Mouse (Mus musculus) retina, adult 2 months (tissue): ENCODE results near the gene Aff4.

ENCODE experiments used
- DNase-seq: peaks from one replicate; pipeline ENCODE4 v3.0.0-alpha.2; 2012; ENCODE audit warnings: low read depth, low spot score

The Aff4 gene

DNA sequence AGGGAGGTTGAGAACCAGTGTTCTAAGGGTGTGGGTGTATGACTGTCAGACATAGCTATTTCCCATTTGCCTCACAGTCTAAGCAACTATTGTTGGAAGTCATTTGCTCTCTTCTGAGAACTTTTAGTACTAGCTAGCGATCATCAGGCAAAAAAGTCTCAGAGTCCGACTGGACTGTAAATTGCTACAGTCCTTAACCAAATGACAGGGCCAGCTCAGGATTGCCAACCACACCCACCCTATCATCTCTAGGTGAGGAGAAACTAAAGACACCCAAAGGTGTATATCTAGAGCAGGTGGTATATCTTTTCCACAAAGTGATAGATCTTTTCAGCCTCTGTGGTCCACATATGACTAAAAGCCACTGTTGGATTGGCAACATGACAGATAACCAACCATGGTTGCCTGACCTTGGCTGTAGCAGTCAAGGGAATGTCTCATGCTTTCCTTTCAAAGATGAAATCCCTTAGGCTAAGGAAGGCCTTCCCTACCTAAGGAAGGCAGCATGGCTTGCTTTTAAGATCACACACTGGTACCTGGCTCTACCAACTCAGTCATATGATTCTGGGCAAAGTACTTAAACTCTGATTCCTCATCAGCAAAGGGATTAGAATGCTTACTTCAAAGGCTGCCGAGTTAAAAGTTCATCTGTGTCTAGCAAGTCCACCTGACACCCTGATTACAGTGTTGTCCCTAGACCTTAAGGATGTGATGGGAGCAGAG, 77.5 kb downstream of the Aff4 start:
- no peak for DNase-seq

DNA sequence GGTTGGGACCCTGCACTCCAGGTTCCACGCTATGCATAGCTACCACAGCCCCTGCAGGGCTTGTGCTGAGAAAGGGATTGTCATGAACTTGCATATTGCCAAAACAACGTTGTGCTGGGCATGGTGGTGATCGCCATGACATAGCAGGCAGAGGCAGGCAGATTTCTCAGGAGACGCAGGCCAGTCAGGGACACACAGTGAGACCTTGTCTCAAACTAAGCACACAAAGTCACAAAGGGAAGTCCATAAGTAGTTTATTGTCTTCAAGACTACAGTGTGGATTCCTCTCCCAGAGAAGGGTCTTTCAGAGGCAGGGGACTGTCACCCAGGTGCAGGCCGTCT, 78.1 kb downstream of the Aff4 start:
- DNase-seq, result no peak

DNA sequence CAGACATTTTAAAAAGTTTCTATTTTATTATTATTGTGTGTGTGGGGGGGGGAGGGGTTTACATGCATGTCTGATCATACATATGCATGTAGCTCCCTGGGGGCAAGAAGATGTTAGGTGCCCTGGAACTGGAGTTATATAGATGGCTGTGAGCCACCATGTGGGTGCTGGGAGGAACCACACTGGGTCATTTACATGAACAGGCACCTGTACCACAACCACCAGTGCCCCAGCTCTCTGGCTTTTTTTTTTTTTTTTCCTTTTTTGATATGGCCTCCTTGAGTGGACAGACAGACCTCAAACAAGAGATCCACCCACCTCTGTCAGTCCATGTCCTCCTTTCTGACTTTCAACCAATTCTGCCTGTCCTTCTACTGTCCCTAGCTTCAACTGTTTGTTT, 78.5 kb downstream of the Aff4 start:
- no peak for DNase-seq

DNA sequence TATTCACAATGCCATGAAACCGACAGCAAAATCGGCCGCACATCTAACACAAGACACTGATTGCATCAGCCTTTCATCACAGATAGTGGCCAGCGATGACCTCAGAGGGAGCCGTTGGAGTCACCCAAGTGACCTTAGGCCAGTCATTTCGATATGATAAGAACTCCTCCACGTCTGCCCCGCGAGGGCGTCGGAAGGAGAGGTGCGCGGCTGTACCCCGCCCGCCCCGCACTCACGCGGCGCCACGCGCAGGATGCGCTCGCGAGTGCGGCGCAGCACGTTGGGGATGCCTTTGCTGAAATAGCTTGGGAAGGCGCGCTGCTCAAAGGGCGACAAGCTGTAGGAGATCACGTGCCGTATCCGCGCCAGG, 79.7 kb downstream of the Aff4 start:
- DNase-seq, result no peak

DNA sequence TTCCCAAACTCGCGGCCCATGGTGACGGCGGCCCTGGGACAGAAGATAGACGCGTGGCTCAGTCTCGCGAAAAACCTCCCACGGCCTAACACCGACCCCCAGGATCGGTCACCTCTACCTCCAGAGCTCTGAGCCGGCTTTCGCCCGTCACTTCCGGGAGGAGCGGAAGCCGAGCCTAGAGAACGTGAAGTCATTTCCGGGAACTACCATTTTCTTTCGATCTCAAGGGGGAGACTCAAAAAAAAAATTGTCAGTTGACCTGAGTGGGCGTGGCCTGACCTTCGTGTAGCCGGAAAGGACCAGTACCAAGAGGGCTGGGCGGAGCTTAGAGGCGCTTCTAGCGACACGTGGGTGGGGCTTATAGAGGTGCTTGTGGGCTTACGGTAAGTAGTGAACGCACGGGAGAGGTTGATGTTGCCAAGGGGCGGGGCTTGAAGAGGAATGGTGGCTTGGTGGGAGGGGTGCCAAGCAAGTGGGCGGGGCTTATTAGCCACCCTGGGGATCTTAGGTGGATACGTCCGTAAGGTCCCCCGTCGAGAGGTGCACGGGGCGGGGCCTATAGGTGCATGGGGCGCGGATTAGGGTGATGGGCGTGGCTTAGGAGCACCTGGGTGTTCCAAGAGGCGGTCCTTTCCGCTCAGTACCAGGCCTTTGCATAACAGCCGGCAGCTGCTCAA, 80.2 kb downstream of the Aff4 start, which contains the start of the genes Uqcrq and Gdf9:
Gene Uqcrq, minus strand, starts transcription at position 162 of the 677 bp plus-strand sequence.
Gene Gdf9, plus strand, starts transcription at position 354 of the 677 bp plus-strand sequence.
- peak; percentile 100 for DNase-seq

DNA sequence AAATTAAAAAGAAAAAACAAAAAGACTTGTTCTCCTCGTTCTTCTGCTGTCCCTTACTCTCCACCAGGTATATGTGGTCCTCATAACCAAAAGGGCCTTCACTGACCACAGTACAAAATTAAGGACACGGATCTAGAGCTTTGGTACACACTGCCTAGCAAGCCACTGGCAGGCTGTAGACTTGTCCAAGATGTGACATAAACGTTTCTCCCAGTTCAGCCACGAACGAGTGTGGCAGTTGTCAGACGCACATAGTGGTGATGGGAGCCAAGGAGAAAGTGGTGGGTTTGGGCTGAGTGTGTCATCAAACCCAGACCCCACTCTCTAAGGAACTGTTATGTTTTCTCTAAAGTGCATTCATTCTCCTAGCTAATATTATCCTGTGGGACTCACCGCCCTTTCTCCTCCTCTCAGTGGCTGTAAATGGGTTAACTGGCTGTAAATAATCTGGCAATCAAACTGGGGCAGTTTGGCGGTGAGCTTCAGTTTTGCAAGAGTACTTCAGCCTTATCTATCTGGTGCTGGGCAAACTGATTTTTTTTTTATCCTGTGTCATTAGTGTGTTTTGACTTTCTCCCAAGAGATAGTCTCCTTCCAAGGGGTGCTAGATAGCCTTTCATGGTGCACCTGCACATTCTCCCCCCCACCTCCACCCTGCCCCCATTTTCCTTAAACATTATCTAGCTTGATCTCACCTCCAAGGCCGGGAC, 80.9 kb downstream of the Aff4 start:
- no peak for DNase-seq

DNA sequence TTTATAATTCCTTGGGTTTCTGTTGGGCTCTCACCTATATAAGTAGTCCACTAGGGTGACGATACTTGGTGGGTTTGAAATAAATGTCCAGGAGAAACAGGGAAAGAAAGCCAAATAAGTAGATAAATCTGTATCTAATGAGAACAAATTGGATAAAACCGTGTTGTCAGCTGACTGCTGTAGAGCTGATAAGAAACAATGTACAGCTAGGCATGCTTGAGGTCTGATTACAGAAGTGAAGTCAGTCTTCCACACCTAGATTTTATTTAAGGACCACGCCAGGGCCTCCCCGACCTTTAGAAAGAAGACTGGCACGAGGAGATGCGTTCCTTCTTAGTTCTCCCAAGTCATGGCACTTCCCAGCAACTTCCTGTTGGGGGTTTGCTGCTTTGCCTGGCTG, 82.4 kb downstream of the Aff4 start:
- no peak for DNase-seq

DNA sequence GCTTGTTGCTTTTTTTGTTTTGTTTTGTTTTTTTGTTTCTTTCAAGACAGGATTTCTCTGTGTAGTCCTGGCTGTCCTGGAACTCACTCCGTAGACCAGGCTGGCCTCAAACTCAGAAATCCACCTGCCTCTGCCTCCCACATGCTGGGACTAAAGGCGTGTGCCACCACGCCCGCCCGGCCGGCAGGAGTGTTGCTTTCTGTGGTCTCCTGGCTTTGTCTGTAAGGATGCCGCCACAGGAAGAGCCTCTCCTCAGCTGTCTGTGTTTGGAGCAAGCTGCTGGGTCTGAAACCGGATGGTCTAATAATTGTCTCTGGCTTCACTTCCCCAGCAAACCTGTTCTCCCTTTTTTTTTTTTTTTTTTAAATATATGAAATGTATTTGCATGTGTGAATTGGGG, 84.9 kb downstream of the Aff4 start:
- DNase-seq, result no peak

DNA sequence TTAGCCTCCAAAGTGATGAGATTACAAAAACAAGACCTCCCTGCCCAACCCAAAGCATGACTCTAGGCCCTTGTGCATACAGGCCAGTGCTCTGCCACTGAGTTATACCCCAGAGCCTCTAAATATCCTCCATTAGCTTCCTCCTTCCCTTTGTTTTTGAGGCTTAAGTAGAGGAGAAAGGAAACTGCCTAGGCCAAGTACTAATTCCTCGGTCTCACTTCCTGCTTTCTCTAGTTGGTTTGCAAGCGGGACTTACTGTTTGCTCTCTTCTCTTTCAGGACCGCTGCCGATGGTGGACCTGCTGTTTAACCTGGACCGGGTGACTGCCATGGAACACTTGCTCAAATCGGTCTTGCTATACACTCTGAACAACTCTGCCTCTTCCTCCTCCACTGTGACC, 85.7 kb downstream of the Aff4 start:
- no peak for DNase-seq

DNA sequence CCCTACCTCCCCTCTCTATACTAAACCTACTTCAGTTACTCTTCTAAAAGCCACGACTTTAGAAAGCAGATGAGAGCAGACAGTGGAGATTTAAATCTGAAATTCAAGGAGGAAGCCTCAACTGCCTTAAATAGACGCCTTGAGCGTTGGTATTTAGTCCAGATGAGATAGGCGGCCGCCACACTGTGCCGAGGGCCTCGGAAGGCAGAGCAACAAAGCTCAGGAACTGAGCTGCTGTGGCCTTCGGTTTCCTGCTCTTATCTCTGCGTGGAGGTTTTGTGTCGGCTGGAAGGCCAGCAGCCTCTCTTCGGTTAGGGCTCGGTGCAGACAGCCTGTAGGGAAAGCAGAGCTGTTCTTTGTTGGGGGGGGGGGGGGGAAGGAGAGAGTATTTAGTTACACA, 91.3 kb downstream of the Aff4 start:
- DNase-seq, result no peak

DNA sequence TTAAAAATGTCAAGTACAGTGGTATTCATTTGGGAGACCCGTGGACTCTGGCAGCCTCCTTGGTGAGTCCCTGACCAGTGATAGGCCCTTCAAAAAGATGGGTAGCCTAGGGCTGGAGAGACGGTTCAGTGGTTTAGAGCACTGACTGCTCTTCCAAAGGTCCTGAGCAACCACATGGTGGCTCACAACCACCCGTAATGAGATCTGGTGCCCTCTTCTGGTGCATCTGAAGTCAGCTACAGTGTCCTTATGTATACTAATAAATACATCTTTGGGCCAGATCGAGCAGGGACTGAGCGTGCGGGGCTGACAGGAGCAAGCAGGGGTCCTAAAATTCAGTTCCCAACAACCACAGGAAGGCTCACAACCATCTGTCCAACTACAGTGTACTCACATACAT, 93.2 kb downstream of the Aff4 start:
- no peak for DNase-seq

DNA sequence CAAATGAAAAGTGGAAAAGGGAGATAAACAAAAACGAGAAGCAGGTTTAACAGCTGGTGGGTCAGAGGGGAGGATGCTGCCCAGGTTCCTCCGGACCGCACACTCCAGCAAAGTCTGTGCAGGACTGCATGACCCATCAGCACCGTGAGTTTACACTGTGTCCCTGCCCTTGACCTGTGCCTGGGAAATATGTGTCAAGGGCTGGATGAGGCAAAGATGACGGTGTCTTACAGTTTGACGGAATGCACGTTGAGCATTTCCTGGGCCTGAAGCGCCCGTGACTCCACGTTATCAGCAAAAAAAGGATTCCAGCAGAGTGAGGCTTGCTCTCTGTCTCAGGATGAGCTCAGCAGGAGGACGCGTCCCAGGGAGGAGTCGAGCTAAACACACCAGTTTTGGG, 94.9 kb downstream of the Aff4 start:
- no peak for DNase-seq

DNA sequence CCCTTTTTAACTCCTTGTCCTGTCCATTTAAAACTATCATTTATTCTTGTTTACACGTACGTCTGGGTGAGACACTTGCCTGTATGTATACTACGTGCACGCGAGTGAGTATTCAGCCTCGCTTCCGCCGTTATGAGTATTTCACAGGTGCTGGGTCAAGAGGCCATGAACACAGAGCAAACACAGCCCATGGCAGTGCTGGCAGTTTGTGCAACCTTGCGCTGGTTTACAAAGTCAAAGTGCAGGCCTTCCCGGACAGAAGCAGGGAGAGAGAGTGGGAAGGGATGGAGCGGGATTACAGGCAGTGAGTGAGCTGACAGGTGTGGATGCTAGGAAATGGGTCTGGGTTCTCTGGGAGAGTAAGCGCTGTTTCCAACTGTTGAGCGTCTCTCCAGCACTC, 95.5 kb downstream of the Aff4 start:
- no peak for DNase-seq

DNA sequence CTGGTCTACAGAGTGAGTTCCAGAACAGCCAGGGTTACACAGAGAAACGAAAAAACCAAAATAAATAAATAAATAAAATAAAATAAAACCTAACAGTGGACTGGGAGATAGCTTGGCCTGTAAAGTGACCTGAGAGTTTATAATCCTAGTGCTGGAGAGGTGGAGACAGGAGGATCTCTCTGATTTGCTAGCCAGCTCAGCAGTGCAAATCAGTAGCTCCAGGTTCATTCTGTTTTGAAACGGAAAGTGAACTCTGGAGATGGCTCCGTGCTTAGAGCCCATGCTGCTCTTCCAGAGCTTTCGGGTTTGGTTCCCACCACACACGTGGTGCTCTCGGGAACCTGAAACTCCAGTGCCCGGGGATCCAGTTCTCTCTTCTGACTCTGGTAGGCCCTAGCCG, 97.4 kb downstream of the Aff4 start:
- no peak for DNase-seq

DNA sequence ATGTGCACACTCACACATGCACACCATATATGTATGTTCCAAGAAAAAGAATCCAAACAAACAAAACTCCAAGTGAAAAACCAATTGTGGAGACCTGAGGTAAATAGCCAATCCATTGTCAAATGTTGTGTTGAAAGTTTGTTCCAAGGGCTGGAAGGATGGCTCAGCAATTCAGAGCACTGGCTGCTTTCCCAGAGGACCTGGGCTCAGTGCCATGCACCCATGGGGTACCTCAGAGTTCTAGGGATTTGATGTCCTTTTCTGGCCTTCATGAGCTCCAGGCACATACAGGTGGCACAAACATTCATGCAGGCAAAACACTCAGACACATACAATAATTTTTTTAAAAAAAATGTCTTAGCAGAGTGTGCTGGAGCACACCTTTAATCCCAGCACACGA, 97.9 kb downstream of the Aff4 start:
- no peak for DNase-seq

DNA sequence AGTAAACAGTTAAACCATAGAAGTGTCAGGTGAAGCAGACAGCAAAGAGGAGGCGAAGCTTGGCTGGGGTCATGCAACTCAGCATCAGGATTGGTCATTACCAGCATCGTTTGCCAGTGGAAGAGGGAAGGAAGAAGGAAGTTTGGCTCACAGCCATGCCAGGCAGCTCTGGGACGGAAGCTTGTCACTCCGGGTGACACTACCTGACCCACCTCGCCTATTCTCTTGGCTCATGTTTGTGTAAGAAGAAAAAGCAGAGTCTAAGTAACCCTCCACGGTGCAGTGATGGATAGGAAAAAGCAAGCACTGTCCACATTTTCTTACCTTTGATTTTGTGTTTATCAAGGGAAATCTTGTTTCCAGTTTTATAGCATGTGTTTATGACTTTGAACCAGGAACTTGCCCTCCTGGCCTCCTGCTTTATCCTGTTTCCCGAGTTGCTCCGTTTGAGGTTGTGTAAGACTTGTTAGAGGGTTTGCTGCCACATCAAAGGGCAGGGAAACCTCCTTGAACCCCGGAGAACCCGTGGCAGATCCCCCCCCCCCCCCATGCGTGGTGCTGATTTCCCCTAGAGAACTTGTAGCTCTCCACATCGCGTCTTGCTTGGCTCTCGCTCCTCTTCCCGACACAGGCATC, 99.6 kb downstream of the Aff4 start:
- no peak for DNase-seq

DNA sequence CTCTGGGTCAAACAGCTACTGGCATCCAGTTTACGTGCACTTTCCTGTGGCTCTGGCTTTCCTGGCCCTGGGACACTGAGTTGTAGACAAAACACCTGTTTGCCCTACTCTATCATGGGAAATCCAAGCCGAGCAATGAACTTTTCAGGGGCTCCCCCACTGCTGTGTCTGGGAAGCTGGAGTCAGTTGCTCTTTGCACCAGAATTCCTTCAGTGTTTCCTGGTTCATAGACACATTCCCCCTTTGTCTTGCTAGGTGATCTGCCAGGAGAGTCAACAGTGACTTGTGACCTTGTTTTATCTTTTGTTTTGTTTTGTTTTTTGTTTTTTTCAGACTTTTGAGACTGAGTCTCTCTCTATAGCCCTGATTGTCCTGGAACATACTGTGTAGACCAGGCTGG, 100.7 kb downstream of the Aff4 start:
- no peak for DNase-seq

DNA sequence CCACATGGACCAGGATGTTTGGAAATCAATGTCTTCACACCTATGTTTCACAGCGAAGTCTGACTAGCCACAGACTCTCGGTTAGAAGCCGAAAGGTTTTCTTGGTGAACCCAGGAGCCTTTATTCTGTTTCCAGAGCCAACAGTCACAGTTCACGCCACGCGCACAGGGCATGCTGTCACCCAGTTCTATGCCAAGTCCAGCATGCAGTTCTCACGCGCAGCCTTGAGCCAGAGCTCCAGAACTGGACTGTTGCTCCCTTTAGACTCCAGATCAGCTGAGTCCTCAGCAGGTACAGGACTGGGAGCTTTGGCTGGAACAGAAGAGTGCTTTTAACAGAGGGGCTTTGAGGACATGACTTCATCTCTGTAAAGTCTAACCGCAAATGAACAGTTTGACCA, 101.8 kb downstream of the Aff4 start:
- DNase-seq, result no peak

DNA sequence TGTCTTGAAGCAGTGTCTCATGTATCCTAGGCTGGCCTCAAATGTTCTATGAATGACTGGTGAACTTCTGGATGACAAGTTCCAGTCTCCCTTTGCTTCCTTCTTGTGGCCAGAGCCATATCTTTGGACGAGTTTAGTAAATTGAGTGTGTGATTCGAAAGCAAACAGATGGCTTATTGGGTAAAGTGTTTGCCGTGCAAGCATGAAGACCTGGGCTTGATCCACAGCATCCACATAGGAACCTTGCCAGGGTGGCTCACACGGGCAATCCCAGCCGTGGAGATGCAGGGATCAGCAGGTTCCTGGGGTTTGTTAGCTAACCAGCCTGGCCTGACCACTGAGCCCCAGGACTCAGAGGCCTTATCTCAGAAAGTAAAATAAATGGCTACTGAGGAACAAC, 102.4 kb downstream of the Aff4 start:
- DNase-seq, result no peak

DNA sequence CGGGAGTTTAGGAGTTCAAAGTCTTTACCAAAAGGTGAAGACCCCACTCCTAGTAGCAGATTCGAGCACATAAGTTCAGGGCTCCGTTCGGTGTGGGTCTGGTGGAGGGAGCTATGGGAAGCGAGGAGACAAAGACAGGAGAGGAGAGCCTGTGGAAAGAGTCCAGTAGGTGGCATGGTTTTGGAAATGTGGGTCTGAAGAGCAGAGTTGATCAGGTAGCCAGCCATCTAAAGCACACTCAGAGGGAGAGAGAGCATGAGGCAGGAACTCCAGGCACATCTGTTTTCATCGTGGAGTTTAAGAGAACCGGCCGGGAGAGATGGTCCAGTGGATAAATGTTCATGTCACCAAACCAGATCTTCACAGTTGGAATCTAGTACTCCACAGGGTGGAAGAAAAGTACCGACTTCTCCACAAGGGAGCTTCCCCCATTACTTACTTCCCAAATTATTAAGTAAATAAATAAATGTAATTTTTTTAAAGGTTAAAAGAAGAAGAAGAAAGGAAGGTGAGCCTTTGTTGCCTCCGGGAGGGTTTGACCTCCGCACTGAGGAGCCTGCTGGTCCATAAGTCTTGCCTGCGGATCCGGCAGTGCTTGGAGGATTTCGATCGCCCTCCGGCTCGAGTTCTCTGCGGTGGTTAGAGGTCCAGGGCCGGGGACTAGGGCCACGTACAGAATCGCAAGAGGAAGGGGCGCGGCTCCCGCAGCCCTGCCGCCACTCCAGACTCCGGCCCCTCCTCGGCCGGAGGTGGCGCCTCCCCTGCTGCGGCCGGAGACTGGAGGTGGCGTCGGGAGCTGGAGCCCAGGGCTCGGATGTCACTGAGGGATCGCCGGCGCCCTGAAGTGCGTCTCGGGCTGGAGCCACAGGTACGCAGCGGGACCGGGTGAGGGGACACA, 106.1 kb downstream of the Aff4 start, which contains the start of the genes Gm10447 and Shroom1:
Gene Gm10447, minus strand, starts transcription at position 637 of the 898 bp plus-strand sequence.
Gene Shroom1, plus strand, starts transcription at position 732 of the 898 bp plus-strand sequence.
- DNase-seq, result no peak

DNA sequence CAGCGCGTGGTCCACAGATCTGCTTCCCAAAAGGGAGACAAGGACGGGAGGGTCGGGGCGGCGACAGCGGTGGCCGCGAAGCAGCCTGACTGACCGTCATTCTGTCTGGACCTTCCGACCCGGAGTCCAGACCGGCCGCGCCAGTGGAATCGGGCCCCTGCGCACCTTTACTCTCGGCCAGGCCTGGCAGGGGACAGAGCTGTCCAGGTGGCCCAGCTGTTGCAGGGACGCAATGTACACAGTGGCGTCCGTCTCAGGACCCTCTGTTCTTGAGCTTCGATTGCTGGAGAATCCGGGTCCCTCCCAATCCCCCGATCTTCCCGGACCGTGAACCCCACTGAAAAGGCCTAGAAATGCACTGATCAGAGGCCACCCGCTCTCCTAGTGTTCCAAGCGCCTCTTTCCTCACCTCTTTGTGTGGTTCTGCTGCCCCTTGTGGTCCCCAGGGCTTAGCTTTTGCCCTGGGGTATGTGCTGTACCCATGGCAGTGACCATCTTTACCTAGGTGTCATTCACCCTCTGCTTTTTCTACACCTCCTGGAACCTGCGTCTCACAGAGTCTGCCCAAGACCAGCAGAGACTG, 106.8 kb downstream of the Aff4 start:
- no peak for DNase-seq
